Mouse (Mus musculus) kidney, postnatal 10 days (tissue): Measurements from ENCODE around the gene Rbm33.

ENCODE experiments used
- DNase-seq: peaks from one replicate; pipeline ENCODE4 v3.0.0; 2021; ENCODE audit warnings: mixed read lengths

Rbm33 gene

DNA sequence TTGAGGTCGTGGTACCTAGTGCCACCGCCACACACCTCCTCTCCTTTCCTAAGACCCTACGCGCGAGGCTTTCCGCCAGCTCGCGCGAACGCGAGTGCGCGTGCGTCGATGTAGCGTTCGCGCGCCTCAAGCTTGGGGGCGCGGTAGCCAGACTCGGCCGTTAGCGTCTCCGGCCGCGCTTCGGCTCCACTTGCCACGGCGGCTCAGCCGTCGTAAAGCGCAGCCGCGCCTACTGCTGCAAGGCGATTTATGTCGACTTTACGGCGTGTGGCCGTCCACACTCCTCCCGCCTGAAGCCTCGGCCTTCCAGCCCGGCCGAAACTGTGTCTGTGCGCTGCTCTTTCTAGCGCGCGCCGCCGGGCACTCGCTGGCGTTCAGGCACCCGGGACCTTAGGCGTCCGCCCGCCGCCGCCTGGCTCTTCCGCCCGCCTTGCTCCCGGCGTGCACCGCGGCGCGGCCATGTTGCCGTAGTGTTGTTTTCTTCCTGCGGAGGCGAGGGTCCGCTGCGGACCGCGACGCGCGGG is at the start of gene Rbm33:
Gene Rbm33, plus strand, starts transcription at position 400 of the 524 bp plus-strand sequence.
- peak; percentile 91 for DNase-seq

DNA sequence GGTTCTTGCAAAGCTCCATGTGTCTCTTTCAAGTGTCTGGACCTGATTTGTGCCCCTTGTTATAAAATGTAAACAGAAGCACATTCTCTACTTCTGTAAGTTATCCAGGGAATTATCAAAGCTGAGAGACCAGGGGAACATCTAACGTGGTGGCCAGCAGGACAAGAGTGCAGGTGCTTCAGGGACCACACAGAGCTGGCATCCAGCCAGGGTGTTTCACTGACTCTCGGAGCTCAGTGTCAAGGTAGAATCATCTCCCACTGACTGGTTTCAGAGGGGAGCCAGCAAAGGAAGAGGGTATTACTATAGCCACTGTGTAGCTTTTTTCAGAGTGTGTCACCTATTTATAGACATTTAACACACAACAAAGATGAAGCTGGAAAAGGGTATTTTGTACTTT is 49.3 kb upstream of the Rbm33 start:
- DNase-seq, result peak; percentile 12

DNA sequence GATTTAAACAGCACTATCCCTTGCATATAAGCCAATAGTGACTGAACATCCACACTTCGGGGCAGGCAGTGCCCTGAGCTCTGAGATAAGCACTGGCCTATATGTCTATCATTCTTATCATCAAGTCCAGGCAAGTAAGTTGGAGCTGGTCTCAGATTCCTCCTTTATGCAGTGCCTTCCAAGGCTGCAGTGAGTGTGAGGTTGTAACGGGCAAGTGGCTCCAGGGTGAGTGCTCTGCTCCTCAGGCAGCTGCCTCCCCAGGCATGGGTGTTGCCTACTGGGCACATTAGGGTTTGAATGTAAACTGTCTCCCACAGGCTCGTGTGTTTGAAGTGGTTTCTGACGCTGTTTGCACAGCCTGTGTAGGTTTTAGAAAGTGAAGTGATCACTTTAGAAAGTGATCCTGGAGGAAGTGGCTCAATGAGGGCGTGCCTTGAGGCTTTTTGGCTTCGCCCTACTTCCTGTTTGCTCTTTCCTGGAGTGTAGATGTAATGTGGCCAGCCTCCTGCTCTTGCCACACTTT is 47.4 kb upstream of the Rbm33 start:
- DNase-seq, result no peak

DNA sequence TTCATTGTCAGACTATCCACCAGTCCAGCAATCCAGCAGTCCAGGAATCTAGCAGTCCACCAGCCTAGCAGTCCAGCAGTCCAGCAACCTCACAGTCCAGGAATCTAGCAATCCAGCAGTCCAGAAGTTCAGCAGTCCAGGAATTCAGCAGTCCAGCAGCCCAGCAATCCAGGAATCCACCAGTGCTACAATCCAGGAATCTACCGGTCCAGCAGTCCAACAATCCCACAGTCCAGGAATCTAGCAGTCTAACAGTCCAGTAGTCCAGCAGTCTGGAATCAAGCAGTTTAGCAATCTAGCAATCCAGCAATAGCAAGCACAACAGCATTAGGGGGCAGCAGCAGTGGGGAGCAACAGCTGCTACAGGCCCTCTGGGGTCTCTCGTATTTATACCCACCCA is 44.1 kb upstream of the Rbm33 start:
- DNase-seq, result peak; percentile 11

DNA sequence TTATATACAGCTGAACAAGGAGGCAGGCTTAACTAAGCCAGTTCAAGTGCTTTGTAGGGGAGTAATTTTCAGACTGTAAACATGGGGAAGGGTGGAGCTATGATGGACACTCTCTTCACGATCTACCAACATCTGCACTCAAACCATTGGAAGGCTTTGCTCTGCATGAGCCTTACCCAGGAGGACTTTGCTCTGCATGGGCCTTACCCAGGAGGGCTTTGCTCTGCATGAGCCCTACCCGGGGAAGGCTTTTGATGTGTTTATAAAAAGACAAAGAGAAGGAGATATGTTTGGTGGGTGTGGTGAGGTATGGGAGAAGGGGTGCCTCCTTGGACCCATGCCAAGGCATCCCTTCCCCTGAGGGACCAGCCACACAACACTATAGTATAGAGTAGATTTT is 39.6 kb upstream of the Rbm33 start:
- no peak for DNase-seq

DNA sequence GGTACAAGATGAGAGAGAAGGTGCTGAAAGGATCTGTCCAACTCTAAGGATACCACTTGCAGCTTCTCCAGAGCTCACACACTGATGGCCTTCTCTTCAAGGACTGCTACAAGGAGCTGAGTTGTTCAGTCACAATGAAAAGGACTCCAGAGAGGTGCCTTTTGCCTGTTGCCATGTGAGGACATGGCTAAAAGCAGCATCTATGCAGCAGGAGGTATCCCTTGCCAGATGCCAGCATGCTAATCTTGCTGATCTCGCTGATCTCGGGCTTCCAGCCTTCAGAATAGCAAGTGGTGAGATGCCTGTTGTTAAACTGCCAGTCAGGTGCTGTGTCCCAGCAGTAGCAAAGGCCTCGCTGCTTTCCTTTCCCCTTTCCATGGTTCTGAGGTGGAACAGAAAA is 27.8 kb upstream of the Rbm33 start:
- DNase-seq, result no peak

DNA sequence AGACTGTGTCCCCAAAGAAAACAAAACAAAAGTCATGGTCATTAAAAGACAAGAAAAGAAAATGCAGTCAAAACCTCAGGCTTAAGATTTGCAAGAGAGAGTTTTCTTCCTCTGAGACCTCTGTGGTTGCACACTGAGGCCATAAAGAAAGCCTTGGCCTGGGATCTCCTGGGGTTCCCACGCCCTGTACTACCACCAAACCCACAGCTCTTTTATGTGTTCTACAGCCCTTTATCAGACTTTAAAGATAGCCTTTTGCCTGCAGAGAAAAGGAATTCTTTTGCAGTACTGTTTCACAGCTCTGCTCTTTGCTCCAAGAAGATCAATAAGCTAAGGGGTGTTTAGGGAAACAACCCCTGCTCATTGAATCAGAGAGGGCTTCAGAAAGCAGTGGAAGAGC is 26.3 kb upstream of the Rbm33 start:
- DNase-seq, result no peak

DNA sequence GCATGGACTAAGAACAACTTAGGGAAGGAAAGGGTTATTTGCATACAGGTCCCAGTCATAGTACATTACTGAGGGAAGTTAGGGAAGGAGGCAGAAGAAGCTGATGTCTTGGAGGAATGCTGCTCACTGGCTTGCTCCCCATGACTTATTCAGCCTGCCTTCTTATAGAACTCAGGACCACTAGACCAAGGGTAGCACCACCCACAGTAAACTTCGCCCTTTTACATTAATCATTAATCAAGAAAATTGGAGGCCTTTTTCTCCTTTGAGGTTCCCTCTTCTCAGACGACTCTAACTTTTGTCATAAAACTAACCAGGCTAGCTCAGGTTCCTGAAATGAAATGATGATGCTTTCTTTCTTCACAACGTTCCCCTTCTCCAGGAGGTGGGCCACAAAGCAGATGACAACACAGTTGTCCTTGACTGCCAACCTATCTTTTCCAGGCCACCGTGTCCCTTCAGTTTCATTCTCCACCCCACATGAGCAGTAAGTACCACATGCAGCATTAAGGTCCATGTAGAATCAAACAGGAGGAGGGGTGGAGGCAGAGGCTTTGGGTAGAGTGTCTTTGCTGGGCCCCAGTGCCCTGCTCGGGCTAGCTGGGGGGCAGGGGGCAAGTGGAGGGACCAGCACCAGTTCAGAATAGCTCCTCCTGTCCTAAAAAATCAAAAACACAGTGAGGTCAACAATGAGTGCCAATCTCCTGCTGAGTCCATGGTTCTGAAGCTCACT is 25.6 kb upstream of the Rbm33 start:
- DNase-seq, result no peak

DNA sequence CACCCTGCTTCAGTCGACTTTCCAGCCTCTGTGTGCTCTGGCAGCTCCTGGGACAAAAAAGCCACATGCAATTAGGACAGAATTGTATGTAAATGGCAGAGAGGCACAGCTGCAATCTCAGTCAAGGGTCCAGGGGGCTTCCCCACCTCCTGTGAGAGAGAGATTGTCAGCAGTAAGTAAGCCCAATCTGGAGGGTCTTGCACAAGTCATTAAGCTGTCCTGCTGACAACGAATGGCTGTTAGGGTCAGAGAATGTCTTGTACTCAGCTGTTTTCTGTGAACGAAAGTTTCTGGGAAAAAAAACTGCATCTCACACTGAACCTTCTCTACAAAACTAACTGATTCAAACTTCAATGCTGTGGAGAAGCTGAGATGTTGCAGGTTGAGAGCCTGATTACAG is 24.6 kb upstream of the Rbm33 start:
- DNase-seq, result peak; percentile 78

DNA sequence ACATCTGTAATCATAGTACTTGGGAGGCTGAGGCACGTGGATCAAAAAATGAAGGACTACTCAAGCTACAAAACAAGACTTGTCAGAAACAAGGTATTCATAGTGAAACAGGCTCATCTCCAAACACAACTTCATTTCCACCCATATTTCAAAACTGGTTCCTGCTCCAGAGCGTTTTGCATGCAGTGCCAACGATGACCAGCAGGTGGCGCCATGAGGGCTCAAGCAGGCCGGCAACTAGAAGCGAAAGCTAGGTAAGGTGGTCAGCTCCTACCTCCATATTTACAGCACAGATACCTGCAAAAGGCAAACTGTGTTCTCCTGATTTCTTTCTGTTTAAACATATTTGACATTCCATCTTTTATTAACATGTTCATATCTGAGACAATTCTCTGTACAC is 22.9 kb upstream of the Rbm33 start:
- peak; percentile 93 for DNase-seq

DNA sequence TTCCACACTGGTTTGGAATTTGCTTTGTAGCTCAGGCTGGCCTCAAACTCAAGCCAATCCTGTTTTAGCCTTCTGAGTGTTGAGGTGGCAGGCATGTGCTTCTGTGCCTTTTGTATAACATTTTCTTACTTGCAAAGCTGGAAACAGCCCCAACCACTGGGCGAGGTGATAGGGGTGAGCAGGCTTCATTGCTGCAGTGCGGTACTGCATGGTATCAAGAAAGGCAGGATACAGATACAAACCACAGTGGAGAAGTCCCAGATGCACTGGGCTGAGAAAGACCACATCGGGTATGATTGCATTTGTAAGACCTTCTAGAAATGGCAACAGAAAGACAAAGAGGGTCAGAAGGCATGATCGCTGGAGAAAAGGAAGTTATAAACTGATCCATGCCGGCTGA is 18.8 kb upstream of the Rbm33 start:
- DNase-seq, result no peak

DNA sequence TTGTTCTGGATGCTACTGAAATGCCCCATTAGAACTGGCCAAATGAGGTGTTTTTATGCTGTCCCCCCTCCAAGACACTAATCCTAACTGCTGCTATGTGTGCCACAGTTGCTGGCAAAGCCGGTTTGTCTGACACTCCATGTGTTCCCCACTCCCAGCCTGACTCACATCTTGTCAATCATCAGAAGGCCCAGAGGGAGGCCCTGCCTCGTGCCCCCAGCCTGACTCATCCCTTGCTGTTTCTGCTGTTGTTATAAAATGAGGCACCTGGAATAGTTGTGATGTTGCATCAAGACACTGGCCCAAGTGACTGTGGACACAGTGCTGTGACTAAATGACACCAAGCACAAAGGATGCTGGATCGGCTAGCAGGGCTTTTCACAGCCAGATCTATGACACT is 18.2 kb upstream of the Rbm33 start:
- no peak for DNase-seq

DNA sequence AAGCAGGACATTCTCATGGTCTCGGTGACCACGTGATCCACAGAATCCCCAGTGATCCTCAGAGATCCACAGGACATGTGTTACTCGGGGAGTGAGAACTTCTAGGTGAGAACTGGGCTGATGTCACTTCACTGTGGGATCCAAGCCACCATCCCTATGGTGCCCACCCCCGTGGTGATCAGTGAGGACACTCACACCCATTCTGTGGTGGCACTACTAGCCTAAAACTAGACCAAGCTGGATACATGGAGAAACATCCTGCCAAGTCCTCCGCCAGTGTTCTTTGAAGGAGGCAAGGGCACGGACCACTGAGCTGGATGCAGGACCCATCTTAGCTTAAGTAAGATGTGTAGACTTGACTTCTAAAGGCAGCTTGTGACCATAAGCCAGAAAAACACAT is 17.6 kb upstream of the Rbm33 start:
- no peak for DNase-seq

DNA sequence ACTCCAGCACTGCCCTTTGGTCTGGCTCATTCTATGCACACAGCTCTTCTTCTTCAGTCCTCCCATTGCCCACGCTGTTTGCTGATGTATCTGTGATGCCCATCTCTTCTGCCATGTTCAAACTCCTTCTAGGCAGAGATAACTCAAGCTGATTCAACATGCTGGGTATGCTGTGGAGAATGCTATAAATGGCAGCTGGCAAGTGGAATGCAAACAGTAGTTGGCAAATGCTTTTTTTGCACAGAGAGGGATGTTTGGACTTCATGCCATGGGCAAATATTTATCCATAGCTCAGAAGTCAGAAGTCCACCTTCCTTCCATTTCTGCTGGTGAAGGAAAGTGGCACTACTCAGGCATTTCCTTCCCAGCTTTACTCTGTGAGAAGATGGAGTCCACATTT is 14.2 kb upstream of the Rbm33 start:
- no peak for DNase-seq

DNA sequence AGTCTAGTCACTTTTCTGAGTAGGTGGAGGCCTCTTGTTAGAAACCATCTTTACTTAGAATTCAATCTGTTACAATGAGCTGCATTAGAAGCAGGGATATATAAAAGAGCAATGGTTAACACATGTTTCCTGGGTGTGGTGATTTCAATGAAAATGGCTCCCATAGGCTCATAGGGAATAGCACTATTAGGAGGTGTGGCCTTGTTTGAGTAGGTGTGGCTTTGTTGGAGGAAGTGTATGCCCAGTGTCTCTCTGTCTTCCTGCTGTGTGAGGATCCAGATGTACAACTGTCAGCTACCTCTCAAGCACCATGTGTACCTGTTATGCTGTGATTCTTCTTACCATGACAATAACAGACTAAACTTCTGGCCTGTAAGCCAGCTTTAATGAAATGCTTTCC is 12.4 kb upstream of the Rbm33 start:
- no peak for DNase-seq

DNA sequence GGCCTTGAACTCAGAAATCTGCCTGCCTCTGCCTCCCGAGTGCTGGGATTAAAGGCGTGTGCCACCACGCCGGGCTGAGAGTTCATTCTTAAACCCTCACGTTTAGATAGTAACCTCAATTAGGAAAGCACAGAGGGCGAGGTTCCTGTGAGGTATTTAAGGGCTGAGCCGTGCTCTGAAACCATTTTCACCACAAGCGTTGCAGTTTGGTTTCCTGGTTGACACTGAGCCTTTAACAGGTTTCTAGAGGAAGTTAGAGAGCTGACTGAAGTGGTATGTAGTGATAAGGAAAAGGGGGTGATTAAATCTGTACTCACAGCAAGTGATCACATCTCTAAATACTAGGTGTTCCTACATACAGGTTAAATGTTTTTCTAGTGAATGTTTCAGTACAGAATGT is 1.4 kb upstream of the Rbm33 start:
- no peak for DNase-seq

DNA sequence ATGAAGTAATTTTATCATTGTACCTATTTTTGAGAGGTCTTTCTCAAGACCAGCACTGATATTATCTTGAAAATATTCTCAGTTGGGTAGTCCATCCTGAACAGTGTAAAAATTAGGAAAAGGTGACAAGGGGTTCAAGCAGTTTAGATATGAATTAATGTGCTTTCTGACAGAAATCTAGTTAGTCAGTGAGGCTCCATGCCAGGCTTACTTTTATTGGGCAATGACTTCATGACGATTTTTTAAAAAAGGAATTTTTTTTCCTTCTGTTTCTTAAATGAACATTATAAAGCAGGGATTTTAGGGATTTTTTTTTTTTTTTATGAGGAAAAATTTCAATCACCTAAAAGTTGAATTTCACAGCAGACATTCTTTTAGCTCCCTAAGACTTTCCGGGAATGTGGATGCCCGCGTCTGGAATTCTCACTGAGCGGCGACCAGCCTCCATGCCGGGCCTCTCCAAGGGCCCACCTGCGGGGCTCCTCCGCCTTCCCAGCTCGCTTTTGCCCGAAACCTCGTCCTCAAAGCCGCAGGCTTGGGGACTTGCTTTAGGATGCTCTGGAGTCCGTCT is 685 bp upstream of the Rbm33 start:
- DNase-seq, result no peak

DNA sequence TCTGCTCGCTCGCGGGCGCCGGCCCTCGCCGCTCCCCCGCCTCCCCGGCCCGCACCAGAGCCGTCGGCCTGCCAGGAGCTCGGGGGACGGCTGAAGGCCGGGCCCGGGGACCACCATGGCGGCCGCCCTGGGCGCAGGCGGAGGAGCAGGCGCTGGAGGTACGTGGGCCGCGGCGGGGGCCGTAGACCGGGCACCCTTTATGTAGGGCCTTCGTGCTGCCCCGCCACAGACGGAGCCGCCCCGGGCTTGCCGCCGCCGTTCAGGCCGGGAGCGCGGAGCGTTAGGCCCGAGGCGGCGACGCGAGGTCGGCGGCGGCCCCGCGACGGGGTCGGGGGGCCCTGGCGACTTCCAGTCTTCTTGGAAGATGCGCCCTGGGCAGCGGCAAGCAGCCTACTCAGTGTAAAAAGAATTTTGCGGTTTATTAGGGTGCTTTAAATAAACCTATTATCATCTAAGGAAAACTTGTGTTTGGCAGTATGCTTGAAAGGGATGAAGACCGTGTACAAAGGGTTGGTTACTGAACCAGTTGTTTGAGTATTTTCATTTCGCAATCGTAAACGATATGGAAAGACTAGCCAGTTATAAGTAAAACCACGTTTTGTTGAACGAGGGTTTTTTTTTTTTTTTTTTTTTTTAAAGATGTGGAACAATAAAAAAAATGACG is 464 bp downstream of the Rbm33 start:
- no peak for DNase-seq

DNA sequence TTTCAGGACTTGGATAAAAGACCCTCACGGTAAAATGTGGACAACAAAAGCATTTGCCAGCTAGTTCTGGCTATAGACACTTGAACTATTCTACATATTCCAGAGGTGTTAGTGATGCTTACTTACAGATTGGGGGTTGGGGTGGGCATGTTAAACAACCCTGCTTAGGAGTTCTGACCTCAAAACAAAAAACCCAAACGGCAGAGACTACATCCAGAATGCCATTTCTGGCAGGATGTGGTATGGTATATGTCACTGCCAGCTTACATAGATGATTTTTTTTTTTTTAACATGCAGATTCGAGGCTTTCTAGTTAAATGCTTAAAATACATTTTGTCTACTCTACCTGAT is 971 bp downstream of the Rbm33 start:
- no peak for DNase-seq

DNA sequence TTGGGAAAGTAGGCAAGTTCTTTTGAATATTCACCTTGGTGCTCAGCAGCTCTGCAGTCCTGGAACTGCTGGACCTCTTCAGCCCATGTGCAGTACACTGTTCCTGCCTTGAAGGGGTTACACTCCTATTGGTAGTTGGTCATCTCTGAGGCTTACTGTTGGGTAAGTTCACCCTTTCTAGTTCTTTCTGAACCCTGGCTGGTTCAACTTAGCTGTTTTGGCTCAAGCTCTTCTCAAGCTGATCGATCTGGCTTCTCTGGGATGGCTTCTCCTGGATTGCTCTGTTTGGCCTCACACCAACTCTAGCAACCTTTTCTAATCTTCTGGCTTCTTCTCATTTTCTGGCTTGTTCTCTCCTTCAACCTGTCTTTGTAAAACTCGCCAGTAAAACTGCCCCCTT is 1.8 kb downstream of the Rbm33 start:
- DNase-seq, result no peak

DNA sequence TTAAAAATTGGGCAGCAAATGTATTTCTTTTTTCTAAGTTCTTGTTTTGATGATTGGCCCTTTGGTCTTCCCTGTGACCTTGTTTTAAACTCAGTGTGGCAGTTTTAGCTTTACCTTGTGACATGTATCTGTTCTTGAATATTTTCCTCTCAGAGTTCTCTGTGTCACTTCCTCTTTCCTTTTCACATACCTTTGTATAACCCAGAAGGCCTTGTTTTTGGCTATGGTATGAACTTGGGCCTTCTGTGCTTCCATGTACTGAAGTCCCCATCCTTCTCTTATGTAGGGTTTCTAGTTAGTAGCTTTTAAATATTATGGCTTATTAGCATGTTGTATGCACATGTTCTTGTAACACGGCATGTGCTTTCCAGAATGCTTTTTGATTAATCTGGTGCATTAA is 4.8 kb downstream of the Rbm33 start:
- no peak for DNase-seq

DNA sequence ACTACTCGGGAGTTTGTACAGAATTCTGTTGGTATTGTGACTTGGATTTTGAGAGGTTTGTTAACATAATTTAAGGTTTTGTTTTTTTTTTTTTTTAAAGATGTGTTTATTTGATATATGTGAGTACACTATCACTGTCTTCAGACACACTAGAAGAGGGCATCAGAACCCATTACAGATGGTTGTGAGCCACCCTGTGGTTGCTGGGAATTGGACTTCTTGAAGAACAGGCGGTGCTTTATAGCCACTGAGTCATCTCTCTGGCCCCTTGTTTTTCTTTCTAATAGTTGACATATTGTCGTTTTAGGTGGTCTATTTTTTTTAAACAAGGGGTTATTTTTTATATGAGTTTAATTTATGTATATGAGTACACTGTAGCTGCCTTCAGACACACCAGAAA is 5.3 kb downstream of the Rbm33 start:
- no peak for DNase-seq

DNA sequence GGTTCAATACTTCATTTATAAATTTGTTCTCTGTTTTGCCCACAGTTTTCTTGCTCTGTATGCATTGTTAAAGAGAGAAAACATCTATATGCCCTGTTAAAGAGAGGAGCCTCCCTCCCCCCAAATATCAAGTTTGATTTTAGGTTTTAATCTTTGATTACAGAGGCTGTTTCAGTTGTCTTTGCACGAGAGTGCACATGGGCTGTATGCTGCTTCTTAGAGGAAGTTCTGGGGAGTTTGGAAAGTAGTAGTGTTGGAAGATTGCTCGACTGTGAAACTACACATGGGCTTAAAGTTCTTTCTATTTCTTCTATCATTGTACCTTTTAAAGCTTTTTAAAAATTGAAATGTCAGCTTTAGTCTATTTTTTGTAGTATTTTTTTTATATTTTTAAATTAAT is 6.9 kb downstream of the Rbm33 start:
- no peak for DNase-seq

DNA sequence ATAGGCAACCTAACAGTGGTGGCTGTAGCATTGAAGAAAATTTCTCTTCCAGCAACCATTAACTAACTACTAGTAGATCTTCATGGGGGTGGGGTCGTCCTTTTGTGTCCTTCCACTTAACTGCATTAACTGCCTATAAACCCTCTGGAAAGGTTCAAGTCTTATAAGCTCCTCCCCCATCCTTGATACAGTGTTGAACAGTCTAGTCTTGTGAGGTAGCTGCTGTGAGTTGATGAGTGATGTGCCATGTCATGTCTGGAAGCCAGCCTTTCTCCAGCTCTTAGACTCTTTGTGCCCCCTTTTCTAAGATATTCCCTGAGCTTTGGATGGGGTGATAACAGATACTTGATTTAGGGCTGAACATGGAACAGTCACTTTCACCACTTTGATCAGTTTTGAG is 7.5 kb downstream of the Rbm33 start:
- DNase-seq, result no peak
